Mouse (Mus musculus) heart, postnatal 36 days (tissue): ENCODE data around the gene Gm26602. TPM values are rescaled to one million over a fixed set of nuclear protein-coding genes. Genes with fewer than 3 reads are reported as not detected.

Source experiments
- DNase-seq, 2 experiments: peaks; one replicate each; pipeline ENCODE4 v3.0.0; 2021 to 2022
- intact Hi-C: fragments of 180-260 bp; cut with DNase I; formaldehyde crosslinking; loops from one replicate; pipeline ENCODE4 v1.15.1; 2025
- total RNA-seq, 2 experiments: library from RNA; stranded (reverse); gene quantifications; 2 replicates each; pipeline ENCODE4 v1.2.3; 2021

Gm26602 gene
- total RNA-seq, 2 experiments from 2014 or later: not detected

DNA sequence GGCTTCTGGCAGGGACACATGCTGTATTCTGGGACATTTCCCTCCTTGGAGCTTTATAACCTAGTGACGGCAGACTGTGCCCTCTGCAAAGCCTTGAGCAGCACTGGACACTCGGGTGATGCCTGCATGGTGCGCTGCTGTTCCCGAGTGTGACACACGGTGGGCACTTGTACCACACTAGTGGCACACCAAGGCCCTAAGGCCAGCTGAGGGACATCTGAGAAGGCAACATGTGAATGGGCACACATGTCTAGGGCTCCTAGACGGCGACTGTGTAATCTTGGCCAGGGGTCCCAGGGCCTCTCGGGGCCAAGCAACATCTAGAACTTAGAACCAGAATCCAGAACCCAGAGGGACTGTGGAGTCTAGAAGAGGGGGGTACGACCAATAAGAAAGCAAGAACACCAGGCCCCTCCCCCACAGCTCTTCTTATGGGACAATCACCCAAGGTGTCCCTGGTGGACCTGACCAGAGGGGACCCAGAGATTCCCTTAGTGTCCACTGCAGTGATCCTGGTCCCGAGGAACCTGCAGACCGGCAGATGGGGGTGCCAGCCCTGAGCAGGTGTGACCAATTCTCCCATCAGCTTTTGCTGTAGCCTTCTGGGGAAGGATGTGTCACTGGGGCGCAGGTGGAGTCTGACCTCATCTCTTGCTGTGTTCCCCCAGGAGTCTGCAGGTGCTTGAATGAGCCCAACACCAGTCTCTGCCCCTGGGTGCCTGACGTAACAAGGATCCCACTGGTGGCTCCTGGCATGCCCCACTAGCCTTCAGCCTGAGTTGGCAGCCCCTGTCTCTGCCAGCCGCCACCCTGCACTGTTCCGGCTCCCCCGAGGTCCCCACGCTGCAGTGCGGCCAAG, 19.5 kb downstream of the Gm26602 start:
- intact Hi-C loops: no loop called here
- DNase-seq: no peak

DNA sequence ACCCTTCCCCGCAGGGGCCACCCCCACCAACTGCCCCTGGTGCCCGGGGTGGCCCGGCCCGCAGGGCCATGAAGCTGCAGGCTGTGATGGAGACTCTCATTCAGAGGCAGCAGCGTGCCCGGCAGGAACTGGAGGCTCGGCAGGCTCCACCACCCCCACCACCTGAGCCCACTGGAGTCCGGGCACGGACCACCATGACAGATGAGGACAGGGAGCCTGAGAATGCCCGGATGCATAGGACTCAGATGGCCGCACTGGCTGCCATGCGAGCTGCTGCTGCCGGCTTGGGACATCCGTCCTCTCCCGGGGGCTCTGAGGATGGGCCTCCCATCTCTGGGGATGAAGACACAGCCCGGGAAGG, 20.1 kb downstream of the Gm26602 start:
- DNase-seq: no peak
- intact Hi-C loops: no loop called here

DNA sequence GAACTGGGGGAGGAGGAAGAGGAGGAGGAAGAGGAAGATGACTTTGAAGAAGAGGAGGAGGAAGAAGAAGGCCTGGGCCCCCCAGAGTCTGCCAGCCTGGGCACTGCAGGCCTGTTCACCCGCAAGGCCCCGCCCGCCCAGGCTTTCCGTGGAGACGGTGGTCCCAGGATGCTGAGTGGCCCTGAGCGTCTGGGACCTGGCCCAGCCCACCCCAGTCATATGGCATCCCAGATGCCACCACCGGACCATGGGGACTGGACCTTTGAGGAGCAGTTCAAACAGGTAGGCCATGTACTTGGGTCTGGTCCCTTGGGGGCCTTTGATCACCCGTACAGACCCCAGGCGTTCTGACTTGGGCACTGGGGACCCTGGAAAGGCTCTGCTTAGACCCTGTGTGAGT, 21.1 kb downstream of the Gm26602 start:
- no peak for DNase-seq
- intact Hi-C loops: no loop called here

DNA sequence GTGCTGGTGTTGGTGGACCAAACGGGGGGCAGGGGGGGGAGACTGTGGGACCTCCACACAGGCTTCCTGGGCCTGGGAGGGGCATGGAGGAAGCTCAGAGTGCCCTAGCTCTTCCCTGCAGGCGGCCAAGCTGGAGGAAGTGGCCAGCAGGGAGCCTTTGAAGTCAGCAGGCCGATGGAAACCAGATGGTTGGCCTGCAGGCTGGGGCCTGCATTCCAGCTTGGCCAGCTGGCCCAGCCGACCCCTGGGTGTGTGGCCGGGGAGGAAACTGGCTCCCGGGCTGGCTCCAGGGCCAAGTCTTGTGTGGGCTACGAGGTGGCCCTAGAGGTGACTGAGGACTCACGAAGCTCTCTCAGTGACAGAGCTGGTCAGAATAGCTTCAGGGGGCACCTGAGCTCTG, 22.1 kb downstream of the Gm26602 start:
- intact Hi-C loops: no loop called here
- peak; percentile 71 to 75 for DNase-seq

DNA sequence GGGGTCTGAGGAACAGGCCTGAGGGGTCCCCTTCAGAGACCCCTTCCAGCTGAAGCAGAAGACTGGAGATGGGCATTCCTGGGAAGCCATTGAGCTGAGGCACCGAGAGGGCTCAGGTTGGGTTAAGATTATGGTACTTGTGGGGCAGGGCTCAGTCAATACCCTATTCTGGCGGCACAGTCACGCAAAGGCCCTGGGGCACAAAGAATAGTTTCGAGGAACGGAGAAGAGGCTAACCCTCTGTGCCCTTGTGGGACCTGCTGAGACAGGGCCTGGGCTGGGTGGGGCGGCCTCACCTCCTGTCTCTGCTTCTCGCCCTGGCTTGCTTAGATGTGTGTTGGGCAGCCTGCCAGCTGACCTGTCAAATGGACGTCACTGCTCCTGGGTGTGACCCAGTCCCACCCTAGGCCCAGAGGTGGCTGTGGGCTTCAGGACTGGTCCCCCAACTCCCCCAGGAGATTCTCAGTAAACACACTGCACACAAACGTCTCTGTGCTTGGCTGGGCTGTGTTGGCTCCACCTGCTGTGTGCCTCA, 22.6 kb downstream of the Gm26602 start:
- peak; percentile 27 to 41 for DNase-seq
- intact Hi-C loops: no loop called here

DNA sequence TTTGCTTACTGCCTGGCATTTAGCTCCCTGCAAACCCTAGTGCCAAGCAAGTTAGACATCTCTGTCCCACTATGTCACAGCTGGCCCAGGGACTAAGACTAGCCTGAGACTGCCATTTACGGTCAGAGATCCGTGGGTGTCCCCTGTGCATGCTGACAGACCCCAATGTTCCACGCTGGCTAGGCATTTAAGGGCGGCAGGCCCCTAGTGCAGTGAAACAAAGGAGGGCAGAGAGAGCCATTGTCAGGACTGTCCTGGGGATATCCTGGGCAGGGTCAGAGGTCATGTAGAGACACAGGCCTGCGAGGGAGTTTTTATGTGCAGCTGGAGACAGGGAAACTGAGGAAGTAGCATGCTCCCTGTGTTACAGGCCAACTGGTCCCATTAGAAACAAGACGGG, 23.2 kb downstream of the Gm26602 start:
- no peak for DNase-seq
- intact Hi-C loops: no loop called here

DNA sequence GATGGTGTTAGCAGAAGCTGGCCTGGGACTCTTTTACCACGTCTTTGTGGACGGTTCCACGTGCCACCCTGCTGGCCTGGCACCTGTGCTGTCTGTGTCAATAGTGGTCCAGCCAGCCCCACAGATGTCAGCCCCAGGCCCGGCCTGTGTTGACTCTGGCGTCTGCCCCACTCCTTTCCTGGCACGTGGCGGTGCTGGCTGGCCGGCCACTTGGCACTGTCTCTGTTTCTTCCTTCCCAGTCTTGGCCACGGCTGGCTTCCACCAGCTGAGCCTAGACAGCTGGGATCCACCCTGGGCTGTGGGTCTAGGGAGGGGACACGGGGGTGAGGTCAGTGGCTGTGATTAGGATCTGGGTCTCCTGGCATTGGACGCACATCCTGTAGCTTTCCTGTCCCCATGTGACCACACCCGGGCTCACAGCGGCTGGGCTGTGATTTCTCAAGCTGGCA, 23.6 kb downstream of the Gm26602 start:
- intact Hi-C loops: no loop called here
- peak; percentile 89 to 91 for DNase-seq

DNA sequence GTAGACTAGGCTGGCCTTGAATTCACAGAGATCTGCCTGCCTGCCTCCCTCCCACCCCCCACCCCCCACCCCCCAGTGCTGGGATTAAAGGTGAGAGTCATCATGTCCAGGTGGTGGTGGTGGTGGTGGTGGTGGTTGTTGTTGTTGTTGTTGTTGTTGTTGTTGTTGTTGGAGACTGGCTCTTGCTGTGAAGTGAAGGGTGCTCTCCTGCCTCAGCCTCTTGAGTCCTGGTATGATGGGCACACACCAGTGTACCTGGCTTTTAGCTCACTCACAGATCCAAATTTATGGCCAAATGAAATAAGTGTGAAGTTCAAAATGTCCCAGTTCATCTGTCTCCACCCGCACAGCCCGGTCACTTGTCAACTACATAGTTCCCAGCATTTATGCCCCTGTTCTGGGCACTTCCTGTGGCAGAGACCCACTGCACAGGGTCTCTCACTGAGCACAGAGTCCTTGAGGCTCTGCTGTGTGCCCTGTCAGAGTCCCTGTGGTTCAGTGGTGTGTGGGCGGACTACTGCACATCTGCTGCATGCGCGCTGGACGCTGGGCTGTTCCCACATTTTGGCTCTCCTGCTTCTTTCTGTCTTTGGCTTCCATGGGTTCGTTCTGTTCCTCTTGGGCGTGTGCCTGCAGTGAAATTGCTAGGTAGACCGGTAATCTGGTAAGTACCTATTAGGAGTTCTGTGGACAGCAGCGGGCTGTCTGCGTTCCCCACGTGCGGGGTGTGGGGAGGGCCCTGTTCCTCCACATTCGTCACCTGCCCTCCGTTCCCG, 24.3 kb downstream of the Gm26602 start:
- no peak for DNase-seq
- intact Hi-C loops: no loop called here

DNA sequence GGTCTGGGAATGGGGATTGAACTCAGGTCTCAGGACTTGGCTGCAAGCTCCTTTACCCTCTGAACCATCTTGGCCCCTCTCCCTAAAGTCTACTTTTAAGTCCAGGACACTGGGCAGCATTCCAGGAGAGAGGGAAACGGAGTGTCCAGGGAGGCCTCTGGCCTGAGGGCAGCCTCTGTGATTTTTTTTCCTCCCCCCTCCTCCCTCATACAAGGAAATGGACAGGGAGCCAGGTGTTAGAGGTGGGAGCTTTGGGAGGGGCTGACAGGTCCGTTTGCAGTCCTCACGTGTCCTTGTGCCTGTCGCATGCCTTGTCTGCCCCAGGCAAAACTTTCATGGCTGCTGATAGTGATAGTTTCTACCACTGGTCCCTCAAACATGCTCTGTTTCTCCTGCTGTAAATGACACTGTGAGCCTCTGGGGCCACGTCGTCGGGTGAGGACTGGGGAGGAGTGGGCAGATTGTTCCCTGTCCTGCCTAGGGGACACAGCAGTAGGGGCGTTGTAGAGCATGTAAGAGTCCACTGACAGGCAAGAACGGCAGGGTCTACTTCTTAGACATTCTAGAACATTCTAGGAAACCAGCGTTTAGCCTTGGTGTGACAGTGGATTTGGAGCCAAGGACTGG, 25.7 kb downstream of the Gm26602 start:
- DNase-seq: no peak
- intact Hi-C loops: no loop called here

DNA sequence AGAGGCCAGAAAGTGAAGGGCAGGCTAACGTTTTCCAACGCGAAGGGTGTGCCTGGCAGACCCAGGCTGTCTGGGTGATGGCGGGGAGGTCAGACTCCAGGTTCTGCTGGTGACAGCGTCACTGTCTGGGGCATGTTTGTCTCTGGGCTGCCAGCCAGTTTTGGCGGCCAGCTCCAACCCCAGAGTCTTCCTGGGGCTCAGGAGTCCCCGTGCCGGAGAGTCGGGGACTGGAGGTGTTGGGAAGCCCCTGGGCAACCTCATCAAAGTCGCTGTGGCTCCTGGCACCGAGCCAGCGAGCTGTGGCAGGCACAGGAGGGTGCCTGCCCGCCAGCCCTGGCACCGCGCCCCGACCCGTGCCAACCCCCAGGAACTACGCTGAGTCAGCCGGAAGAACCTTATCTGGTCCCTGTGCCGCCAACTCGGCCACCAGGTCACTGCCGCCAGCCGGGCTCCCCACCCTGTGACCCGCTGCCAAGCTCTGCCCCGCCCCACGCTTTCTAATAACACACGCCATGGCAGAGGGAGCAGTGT, 26.3 kb downstream of the Gm26602 start:
- peak; percentile 79 to 84 for DNase-seq
- intact Hi-C loops: no loop called here

DNA sequence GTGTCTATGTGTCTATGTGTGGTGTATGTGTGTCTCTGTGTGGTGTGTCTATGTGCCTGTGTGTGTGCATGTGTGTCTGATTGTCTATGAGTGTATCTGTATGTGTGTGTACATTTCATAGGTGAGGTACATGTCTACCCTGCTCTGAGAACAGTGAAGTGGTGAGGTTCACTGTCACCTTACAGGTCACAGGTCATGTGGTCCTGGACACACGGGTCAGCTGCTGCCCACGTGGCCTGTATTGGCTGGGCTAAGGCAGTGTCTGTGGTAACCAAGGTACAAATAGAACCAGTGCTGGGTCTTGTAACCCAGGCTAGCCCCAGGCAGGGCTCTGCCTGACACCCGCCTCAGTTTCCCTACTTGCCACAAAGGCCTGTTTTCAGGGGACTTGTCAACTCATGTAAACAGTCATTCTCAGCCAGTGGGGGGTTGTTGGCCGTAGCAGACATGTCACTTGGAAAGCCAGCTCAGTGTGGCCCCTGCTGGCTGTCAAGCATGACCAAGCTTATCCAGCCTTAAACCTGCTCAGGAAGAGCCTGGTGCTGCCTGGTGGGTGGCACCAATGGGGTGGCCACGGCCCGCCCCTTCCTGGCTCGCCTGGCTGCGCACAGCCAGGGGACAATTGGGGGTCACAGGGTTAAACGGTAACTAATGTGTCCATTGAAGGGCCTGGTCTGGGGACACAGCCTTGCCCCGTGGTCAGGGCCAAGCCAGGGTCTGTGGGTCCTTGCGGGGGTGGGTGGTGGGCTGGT, 27.3 kb downstream of the Gm26602 start:
- intact Hi-C loops: no loop called here
- DNase-seq: no peak

DNA sequence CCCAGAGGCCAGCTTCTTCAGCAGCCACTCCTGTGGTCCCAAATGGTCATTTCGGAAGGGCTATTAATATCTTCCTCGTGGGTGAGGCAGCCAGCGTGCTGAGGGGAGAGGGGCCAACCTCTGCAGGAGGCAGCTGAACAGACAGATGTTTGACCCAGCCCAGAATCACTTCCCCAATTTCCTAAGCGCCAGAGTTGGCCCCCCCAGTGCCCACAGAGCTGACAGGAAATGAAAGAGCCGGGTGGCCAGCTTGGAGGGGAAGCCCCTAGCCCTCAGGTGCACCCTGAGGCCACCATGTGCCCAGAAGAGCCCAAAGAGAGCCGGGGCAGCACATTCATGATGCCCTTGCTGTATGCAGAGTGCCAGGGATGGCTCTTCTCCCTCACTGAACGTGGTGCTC, 30.1 kb downstream of the Gm26602 start:
- peak in 1 of 2 experiments; percentile 29 for DNase-seq
- intact Hi-C loops: no loop called here

DNA sequence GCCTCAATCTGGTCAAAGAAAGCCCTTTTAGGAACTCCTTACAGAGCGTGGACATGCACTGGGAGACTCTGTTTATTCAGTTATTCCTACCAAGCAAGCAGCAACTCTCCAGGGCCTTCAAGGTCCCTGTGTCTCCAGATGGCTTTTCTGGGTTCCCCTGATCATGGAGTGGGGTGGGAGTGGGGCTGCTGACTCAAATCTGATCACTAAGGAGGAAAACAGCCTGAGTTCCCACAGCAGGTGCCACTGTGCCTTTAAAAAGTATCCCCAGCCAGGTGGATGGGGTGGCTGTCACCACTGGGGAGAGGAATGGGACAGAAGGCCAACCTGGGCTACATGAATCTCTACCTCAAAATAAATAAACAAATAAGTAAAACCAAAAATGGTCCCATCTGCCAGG, 32.3 kb downstream of the Gm26602 start:
- no peak for DNase-seq
- intact Hi-C loops: no loop called here

DNA sequence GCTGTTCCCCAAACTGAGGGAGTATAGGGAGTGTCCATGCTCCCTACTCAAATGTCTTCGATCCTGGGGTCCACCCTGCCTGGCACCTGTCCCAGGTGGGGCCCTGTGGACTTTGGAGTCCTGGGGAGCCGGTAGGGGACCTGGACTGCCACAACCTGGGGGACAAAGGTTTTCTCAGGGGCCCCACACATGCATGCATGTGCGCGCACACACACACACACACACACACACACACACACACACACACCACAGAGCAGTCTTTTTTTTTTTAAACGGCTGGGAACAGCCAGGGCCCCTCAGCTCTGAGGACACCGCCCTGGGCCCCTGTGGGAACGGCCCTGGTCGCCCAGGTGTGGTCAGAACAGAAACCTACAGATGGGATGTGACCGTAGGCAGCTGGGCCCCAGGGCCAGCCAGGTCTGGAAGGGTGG, 32.8 kb downstream of the Gm26602 start:
- intact Hi-C loops: no loop called here
- DNase-seq: no peak

DNA sequence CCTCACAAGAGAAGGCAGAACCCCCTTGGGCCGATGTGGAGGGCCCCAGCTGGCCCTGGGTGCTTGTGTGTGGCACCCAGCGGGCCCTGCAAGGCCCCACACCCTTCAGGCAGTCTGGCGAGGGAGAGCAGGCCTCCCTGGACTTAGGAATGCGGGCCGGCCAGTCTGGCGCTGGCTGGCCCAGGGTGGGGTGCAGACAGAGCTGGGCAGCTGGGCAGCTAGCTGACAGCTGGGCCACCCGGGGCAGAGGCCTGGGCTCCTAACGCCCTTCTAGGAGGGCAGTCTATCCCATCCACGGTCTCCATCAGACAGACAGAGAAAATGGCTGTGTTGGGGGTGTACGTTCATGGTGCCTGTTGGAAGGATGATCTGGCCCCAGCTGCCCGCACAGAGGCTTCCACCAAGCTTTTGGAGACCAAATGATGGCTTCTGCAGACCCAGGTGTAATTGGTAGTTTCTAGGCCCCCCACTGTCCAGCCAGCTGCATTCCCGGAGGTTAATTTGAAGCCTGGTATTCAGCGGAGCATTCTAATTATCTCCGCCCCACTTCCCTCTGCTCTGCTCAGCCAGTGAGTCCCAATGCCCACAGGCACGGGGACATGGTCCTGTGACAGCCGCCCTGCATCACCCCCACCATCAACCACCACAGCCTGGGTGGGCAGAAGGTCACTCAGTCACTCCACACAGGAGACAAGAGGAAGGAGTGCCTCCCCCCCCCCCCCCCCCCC, 35.0 kb downstream of the Gm26602 start:
- intact Hi-C loops: no loop called here

DNA sequence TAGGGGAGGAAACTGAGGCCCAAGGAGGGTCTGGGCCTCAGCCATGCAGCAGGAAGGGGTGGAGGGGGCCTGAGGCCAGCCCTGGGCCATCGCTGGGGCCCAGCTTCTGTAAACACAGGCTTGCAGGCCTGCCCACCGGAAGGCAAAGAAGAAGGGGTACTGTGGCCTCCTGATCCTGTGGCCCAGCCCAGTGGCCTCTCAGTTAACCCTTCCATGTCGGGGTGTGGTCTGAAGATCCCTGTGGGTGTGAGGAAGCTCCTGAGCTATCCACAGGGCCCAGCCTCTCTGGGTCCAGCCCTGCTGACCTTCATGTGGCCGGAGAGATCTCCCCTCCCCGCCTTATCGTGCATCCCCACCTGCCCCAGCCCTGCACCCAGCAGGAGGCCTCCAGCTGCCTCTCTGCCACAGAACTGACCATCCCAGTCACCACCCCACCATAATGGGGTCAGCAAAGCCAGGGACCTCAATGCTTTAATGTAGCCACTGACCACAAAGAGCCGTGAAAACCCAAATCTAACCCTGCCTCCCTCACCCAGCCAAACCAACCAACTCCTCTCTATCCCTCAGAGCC, 36.2 kb downstream of the Gm26602 start:
- DNase-seq: no peak
- intact Hi-C loops: no loop called here

More for the DNA sequence above, 35.0 kb downstream of the Gm26602 start:
- no peak for DNase-seq

DNA sequence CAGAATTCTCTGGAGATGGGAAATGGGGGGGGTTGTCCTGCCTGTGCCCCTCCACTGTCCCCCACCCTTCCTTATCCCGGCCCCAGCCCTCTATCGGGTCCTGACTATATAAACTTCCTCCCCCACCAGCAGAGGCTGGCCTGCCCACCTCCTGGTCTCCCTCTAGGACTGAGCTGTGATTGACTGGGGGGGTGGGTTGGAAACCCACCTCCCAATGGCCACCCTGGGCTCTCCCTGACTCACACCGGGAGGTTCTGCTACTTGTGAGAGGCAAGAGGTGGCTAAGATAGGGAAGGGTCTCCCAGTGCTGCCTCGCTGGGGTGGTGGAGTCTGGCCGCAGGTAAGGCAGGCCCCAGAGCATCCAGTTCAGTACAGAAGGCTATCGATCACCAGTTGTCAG, 36.8 kb downstream of the Gm26602 start:
- intact Hi-C loops: no loop called here
- DNase-seq: no peak

DNA sequence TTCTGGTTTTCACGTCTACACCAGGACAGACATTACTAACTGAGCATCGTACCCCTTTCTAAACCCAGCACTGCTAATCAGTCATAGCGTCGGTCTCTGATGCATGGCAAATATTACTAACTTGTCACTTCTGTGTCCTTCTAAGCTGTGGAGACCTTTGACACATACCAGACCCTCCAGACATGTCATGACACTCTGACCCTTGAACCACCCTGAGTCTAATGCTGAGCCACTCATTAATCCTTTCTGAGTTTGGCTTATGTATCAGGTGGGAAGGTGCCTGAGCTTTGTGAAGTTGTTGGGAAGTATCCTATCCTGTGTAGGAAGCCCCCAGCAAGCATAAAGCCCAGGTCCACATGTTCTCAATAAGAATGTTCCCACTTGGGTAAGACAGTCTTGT, 39.2 kb downstream of the Gm26602 start:
- intact Hi-C loops: no loop called here
- no peak for DNase-seq

DNA sequence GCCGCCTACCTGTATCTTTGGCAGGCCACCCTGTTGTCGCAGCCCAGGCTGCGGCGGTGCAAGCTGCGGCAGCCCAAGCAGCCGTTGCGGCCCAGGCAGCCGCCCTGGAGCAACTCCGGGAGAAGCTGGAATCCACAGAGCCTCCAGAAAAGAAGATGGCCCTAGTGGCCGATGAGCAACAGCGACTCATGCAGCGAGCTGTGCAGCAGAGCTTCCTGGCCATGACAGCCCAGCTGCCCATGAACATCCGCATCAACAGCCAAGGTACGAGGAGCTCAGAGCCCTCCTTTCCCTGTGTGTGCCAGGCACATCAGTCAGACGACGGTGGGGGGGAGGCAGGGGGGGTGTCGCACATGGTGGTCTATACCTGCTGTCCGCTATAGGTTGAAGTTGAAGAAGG, 40.0 kb downstream of the Gm26602 start:
- intact Hi-C loops: no loop called here
- no peak for DNase-seq
